Comparison of ENCODE assay signal across 14 mouse cellular contexts in genomic region chr17:87044796-87045195, GRCm38 (mm10). TPM values are rescaled to one million over a fixed set of nuclear protein-coding genes. Genes with fewer than 3 reads are reported as not detected.
DNase-seq lines count a peak whose midpoint lies in the region; ATAC-seq and TF ChIP-seq lines count a peak whose summit lies in the region.
"Had no signal": no experiment of that assay in that cellular context is flagged by ENCODE, and none has a peak within 500 bp of the region (broad histone marks: within the 10 kb centered on the region; RNA-seq: fewer than 3 reads in every experiment).

No protein-coding gene starts in this region.

- no peak overlapping the region for H3K9ac ChIP-seq in forebrain, embryonic 12.5 days
- H3K9ac ChIP-seq in forebrain, postnatal 0 days: no peak overlapping the region
- no peak overlapping the region for H3K9ac ChIP-seq in intestine, embryonic 14.5 days (ENCODE audit: low read length)
- no peak overlapping the region for H3K9ac ChIP-seq in intestine, postnatal 0 days (ENCODE audit: low read depth, low read length)
- no peak overlapping the region for H3K9ac ChIP-seq in lung, embryonic 15.5 days
- H3K9ac ChIP-seq: embryonic facial prominence, embryonic 15.5 days; hindbrain, embryonic 13.5 days; liver, embryonic 13.5 days; stomach, embryonic 15.5 days had no signal

- H3K36me3 ChIP-seq in forebrain, embryonic 12.5 days (replicated peaks): no peaks in the 10 kb centered on the region
- no peaks in the 10 kb centered on the region for H3K36me3 ChIP-seq in forebrain, postnatal 0 days (ENCODE audit: insufficient read depth)
- no peaks in the 10 kb centered on the region for H3K36me3 ChIP-seq in intestine, embryonic 14.5 days (ENCODE audit: control insufficient read depth, insufficient read depth, low read length)
- no peaks in the 10 kb centered on the region for H3K36me3 ChIP-seq in intestine, postnatal 0 days (ENCODE audit: control insufficient read depth, insufficient read depth)
- no peaks in the 10 kb centered on the region for H3K36me3 ChIP-seq in lung, embryonic 15.5 days
- H3K36me3 ChIP-seq: embryonic facial prominence, embryonic 10.5 days; embryonic facial prominence, embryonic 15.5 days; G1E; hindbrain, embryonic 13.5 days; liver, embryonic 13.5 days; stomach, embryonic 15.5 days had no signal

- no peaks in the 10 kb centered on the region for H3K4me1 ChIP-seq in forebrain, embryonic 12.5 days
- 0 out of 2 replicates have a peak, but pooled peaks cover 3% of the 10 kb centered on the region for H3K4me1 ChIP-seq in forebrain, postnatal 0 days (ENCODE audit: insufficient read depth)
- no peaks in the 10 kb centered on the region for H3K4me1 ChIP-seq in intestine, embryonic 14.5 days (replicated peaks; ENCODE audit: control insufficient read depth, insufficient read depth, low read length)
- no peaks in the 10 kb centered on the region for H3K4me1 ChIP-seq in intestine, postnatal 0 days (replicated peaks; ENCODE audit: control insufficient read depth, insufficient read depth, low read length)
- H3K4me1 ChIP-seq in lung, embryonic 15.5 days: peaks cover 5% of the 10 kb centered on the region; the same call in 1 of the 2 replicates
- H3K4me1 ChIP-seq: embryonic facial prominence, embryonic 10.5 days; embryonic facial prominence, embryonic 15.5 days; liver, embryonic 13.5 days; stomach, embryonic 15.5 days had no signal

- no peak overlapping the region for H3K4me2 ChIP-seq in forebrain, embryonic 12.5 days
- H3K4me2 ChIP-seq in forebrain, postnatal 0 days (ENCODE audit: low read depth): no peak overlapping the region
- H3K4me2 ChIP-seq in intestine, embryonic 14.5 days (ENCODE audit: low read length): no peak overlapping the region
- H3K4me2 ChIP-seq in intestine, postnatal 0 days (replicated peaks; ENCODE audit: low read depth): no peak overlapping the region
- H3K4me2 ChIP-seq in lung, embryonic 15.5 days: no peak overlapping the region
- H3K4me2 ChIP-seq: embryonic facial prominence, embryonic 15.5 days; hindbrain, embryonic 13.5 days; liver, embryonic 13.5 days; stomach, embryonic 15.5 days had no signal

- TF ChIP-seq CTCF in forebrain, postnatal 0 days (IDR thresholded peaks at IDR 0.05; ENCODE audit: low read depth): no peak
- no peak for TF ChIP-seq CTCF in intestine, postnatal 0 days (IDR thresholded peaks at IDR 0.05; ENCODE audit: low read depth)

- peak; percentile 23; the same call in 1 of the 2 replicates for ATAC-seq in forebrain, embryonic 12.5 days (ENCODE audit: low FRiP score)
- ATAC-seq in forebrain, postnatal 0 days: no peak
- ATAC-seq in intestine, embryonic 14.5 days (replicated peaks; ENCODE audit: low FRiP score, low TSS enrichment, low read depth): 0 out of 2 replicates have a peak, but pooled peaks have one; percentile 17
- no peak for ATAC-seq in intestine, postnatal 0 days
- 0 out of 2 replicates have a peak, but pooled peaks have one; percentile 21 for ATAC-seq in lung, embryonic 15.5 days (ENCODE audit: borderline replicate concordance, extremely low read depth, low FRiP score, low TSS enrichment)
- 0 out of 2 replicates have a peak, but pooled peaks have one; percentile 18 for ATAC-seq in erythroblast, adult 5-6 weeks (replicated peaks; ENCODE audit: low FRiP score, poor library complexity, severe bottlenecking)

- no peak overlapping the region for H3K4me3 ChIP-seq in forebrain, embryonic 12.5 days (replicated peaks)
- no peak overlapping the region for H3K4me3 ChIP-seq in forebrain, postnatal 0 days (ENCODE audit: low read depth, low read length)
- H3K4me3 ChIP-seq in intestine, embryonic 14.5 days (ENCODE audit: low read depth, low read length): no peak overlapping the region
- H3K4me3 ChIP-seq in intestine, postnatal 0 days (ENCODE audit: low read depth, low read length): no peak overlapping the region
- H3K4me3 ChIP-seq in lung, embryonic 15.5 days: no peak overlapping the region
- H3K4me3 ChIP-seq: embryonic facial prominence, embryonic 10.5 days; embryonic facial prominence, embryonic 15.5 days; hindbrain, embryonic 13.5 days; liver, embryonic 13.5 days; stomach, embryonic 15.5 days had no signal

- WGBS in forebrain, embryonic 12.5 days: 85% methylated on average over 8 of the region's 8 CpGs
- WGBS in forebrain, postnatal 0 days: 81% methylated on average over 8 of the region's 8 CpGs
- WGBS in intestine, embryonic 14.5 days: 80% methylated on average over 8 of the region's 8 CpGs
- 81% methylated on average over 8 of the region's 8 CpGs for WGBS in intestine, postnatal 0 days
- WGBS in lung, embryonic 15.5 days: 86% methylated on average over 8 of the region's 8 CpGs

- no peaks in the 10 kb centered on the region for H3K9me3 ChIP-seq in forebrain, embryonic 12.5 days
- H3K9me3 ChIP-seq in forebrain, postnatal 0 days (ENCODE audit: low read length): no peaks in the 10 kb centered on the region
- no peaks in the 10 kb centered on the region for H3K9me3 ChIP-seq in intestine, embryonic 14.5 days (ENCODE audit: control insufficient read depth, low read length)
- no peaks in the 10 kb centered on the region for H3K9me3 ChIP-seq in intestine, postnatal 0 days (ENCODE audit: control insufficient read depth)
- no peaks in the 10 kb centered on the region for H3K9me3 ChIP-seq in lung, embryonic 15.5 days
- H3K9me3 ChIP-seq: embryonic facial prominence, embryonic 10.5 days; embryonic facial prominence, embryonic 15.5 days; G1E; hindbrain, embryonic 13.5 days; liver, embryonic 13.5 days; stomach, embryonic 15.5 days had no signal

- H3K27me3 ChIP-seq in forebrain, embryonic 12.5 days: no peaks in the 10 kb centered on the region
- H3K27me3 ChIP-seq in forebrain, postnatal 0 days (ENCODE audit: insufficient read depth, low read length): no peaks in the 10 kb centered on the region
- no peaks in the 10 kb centered on the region for H3K27me3 ChIP-seq in intestine, embryonic 14.5 days (replicated peaks; ENCODE audit: control insufficient read depth, insufficient read depth, low read length)
- H3K27me3 ChIP-seq in intestine, postnatal 0 days (replicated peaks; ENCODE audit: control insufficient read depth, insufficient read depth, low read length): no peaks in the 10 kb centered on the region
- H3K27me3 ChIP-seq in lung, embryonic 15.5 days: no peaks in the 10 kb centered on the region
- H3K27me3 ChIP-seq: embryonic facial prominence, embryonic 15.5 days; hindbrain, embryonic 13.5 days; liver, embryonic 13.5 days; stomach, embryonic 15.5 days had no signal

- H3K27ac ChIP-seq in forebrain, embryonic 12.5 days: no peak overlapping the region
- H3K27ac ChIP-seq in forebrain, postnatal 0 days (ENCODE audit: low read depth, low read length): no peak overlapping the region
- no peak overlapping the region for H3K27ac ChIP-seq in intestine, embryonic 14.5 days (ENCODE audit: low read depth)
- H3K27ac ChIP-seq in intestine, postnatal 0 days (ENCODE audit: low read depth, low read length): no peak overlapping the region
- H3K27ac ChIP-seq in lung, embryonic 15.5 days: no peak overlapping the region
- H3K27ac ChIP-seq: embryonic facial prominence, embryonic 10.5 days; hindbrain, embryonic 13.5 days; liver, embryonic 13.5 days; stomach, embryonic 15.5 days had no signal

- DNase-seq in forebrain, postnatal 0 days: no peak
- DNase-seq in intestine, embryonic 14.5 days (ENCODE audit: low spot score): peak; percentile 45
- no peak for DNase-seq in lung, postnatal 36 days
- no peak for DNase-seq in thymus, postnatal 10 days (ENCODE audit: low spot score in 2 of 2)

RNA-seq across cellular contexts. Expression of gene Cript, which starts 19.4 kb away (rescaled TPM):
- 177 and 179 TPM in 2 replicates for polyA plus RNA-seq in forebrain, embryonic 12.5 days (2016; fragmentation: Nextera tagmentation; extraction: Ambion mirVana)
- 82.7 and 109 TPM in 2 replicates for total RNA-seq in forebrain, postnatal 0 days (2014; rRNA removed)
- polyA plus RNA-seq in forebrain, postnatal 0 days (2015; fragmentation: Nextera tagmentation; extraction: Ambion mirVana): 215 and 249 TPM in 2 replicates
- polyA plus RNA-seq in intestine, embryonic 14.5 days (2014; fragmentation: Nextera tagmentation; extraction: Ambion mirVana): 126 and 136 TPM in 2 replicates
- 192 and 200 TPM in 2 replicates for polyA plus RNA-seq in intestine, postnatal 0 days (2015; fragmentation: Nextera tagmentation; extraction: Ambion mirVana)
- polyA plus RNA-seq in lung, embryonic 15.5 days (2015; fragmentation: Nextera tagmentation; extraction: Ambion mirVana): 129 and 145 TPM in 2 replicates
- 89.9 and 95.5 TPM in 2 replicates for total RNA-seq in erythroblast, adult 5-6 weeks (2015; ENCODE audit: low replicate concordance)
- 51.6 and 60.5 TPM in 2 replicates for total RNA-seq in erythroblast, adult 5-6 weeks (2017; ENCODE audit: low replicate concordance)

RNA-seq across cellular contexts. Expression of gene Pigf, which starts 19.6 kb away (rescaled TPM):
- polyA plus RNA-seq in forebrain, embryonic 12.5 days (2016; fragmentation: Nextera tagmentation; extraction: Ambion mirVana): 36.7 and 39.2 TPM in 2 replicates
- total RNA-seq in forebrain, postnatal 0 days (2014; rRNA removed): 18.2 and 19.1 TPM in 2 replicates
- 28.7 and 34.0 TPM in 2 replicates for polyA plus RNA-seq in forebrain, postnatal 0 days (2015; fragmentation: Nextera tagmentation; extraction: Ambion mirVana)
- polyA plus RNA-seq in intestine, embryonic 14.5 days (2014; fragmentation: Nextera tagmentation; extraction: Ambion mirVana): 42.1 and 43.8 TPM in 2 replicates
- polyA plus RNA-seq in intestine, postnatal 0 days (2015; fragmentation: Nextera tagmentation; extraction: Ambion mirVana): 42.6 and 43.8 TPM in 2 replicates
- polyA plus RNA-seq in lung, embryonic 15.5 days (2015; fragmentation: Nextera tagmentation; extraction: Ambion mirVana): 30.7 and 35.0 TPM in 2 replicates
- total RNA-seq in erythroblast, adult 5-6 weeks (2015; ENCODE audit: low replicate concordance): 11.7 TPM in 1 of 2 replicates, not detected in the other
- 0.42 and 6.1 TPM in 2 replicates for total RNA-seq in erythroblast, adult 5-6 weeks (2017; ENCODE audit: low replicate concordance)

Comparison
In these comparisons a context has a peak if more than half of its experiments do, and no peak if none do; other contexts are left out.
1. ATAC-seq: peak in forebrain, embryonic 12.5 days (single experiment), intestine, embryonic 14.5 days (single experiment), lung, embryonic 15.5 days (single experiment) and erythroblast, adult 5-6 weeks (single experiment); none in forebrain, postnatal 0 days (single experiment) and intestine, postnatal 0 days (single experiment).